Mouse (Mus musculus): ENCODE measurements around the gene Cd59a.
"Not testable (repeated sequence)": the region's sequence is repeated elsewhere in the genome, so short reads cannot be mapped to it uniquely, and the experiment has no call there.

DNA sequence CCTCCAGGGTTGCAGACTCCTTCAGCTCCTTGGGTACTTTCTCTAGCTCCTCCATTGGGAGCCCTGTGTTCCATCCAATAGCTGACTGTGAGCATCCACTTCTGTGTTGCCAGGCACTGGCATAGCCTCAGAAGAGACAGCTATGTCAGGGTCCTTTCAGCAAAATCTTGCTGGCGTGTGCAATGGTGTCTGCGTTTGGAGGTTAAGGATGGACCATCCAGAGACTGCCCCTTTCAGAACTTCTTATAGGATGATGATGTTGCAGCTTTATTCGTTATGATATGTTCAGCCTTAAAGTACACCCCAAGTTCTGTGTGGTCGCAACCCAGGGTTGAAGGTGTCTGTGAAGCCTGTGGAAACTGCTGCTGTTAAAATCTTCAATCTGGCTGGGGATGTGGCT, 1.8 kb downstream of the Cd59a start:
- TF ChIP-seq POLR2A (IDR thresholded peaks at IDR 0.05; ENCODE audit: low read depth, low read length); CTCF (conservative IDR thresholded peaks at IDR 0.05; ENCODE audit: insufficient read depth, insufficient read length, low read depth, low read length): not testable (repeated sequence)
